Mouse (Mus musculus): ENCODE data around the gene Pnp2. TPM values are rescaled to one million over a fixed set of nuclear protein-coding genes. Genes with fewer than 3 reads are reported as not detected.

The Pnp2 gene
- polyA plus RNA-seq, 1 experiment = not detected

DNA sequence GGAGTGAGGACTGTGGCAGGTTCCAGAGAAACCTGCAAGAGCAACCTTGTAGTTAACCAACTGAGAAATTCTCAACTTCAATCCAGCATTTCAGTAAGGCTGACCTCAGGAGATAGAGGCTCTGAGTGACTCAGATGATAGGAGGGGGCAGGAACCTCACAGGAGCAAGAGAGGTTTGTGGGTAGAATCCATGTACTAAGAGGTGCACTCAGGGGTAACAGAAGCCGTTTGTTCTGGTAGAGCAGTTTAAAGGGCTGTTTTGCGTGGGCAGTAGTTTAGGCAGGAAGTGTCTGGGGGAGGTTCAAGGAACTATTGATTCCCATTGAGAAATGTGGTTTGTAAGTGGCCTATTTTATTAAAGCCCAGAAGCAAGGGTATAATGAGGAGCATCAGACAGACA is 25.4 kb downstream of the Pnp2 start:
- TF ChIP-seq GATA1 (IDR thresholded peaks at IDR 0.05; ENCODE audit: borderline replicate concordance, low read length) = no peak
- TF ChIP-seq FLI1 (IDR thresholded peaks at IDR 0.05; ENCODE audit: low read length) = no peak
- Histone ChIP-seq H3K4me1 (peaks cover 13% of the 10 kb centered on the region), H3K27me3 (replicated peaks) (no peaks in the 10 kb centered on the region), H3K36me3 (replicated peaks; ENCODE audit: low read length) (no peaks in the 10 kb centered on the region), H3K4me3 (replicated peaks) (no peak overlapping the region), H3K9me3 (peaks cover 13% of the 10 kb centered on the region)

DNA sequence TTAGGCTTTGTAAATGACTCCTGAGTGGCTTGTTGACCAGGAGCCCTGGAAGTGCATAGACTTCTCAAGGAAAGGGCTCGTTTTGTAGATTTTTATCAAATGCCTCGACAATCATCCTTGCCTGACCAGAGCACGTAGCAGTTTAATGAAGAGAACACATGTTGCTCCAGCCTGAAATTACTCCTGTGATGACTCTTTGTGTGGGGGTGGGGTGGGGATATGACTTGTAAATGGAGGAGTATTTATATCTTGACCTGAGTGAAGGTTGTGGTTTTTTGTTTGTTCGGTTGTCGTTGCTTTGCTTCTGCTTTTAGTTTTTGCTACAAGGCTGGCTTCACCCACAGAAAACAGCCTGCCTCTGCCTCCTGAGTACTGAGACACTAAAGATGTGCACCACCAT is 26.0 kb downstream of the Pnp2 start:
- peaks cover 13% of the 10 kb centered on the region for H3K4me1 ChIP-seq
- TF ChIP-seq FLI1 (IDR thresholded peaks at IDR 0.05; ENCODE audit: low read length) (no peak), GATA1 (IDR thresholded peaks at IDR 0.05; ENCODE audit: borderline replicate concordance, low read length) (no peak)
- H3K36me3 ChIP-seq (replicated peaks; ENCODE audit: low read length) = no peaks in the 10 kb centered on the region
- H3K4me3 ChIP-seq (replicated peaks) = no peak overlapping the region
- H3K27me3 ChIP-seq (replicated peaks) = no peaks in the 10 kb centered on the region
- H3K9me3 ChIP-seq = peaks cover 13% of the 10 kb centered on the region

DNA sequence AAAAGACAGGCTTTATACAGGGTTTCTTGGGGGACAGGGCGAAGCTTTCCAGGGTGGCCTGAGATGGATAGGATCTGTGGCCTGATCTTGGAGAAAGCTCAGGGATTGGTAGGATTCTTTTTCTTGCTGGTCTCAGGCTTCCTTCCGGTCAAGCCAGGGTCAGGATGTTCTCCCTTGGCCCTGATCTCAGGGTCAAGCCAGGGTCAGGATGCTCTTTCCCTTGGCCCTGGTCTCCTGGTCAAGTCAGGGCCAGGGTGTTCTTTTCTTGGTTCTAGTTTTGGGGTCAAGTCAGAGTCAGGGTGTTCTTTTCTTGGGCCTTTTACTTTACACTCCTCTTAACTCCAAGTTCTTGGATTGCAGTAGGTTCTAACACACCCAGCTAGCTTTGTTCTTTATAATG is 31.9 kb downstream of the Pnp2 start:
- Histone ChIP-seq H3K4me1 (peaks cover 4% of the 10 kb centered on the region; the same call in 1 of the 2 replicates), H3K27me3 (replicated peaks) (peaks cover 2% of the 10 kb centered on the region), H3K4me3 (replicated peaks) (no peak overlapping the region), H3K36me3 (replicated peaks; ENCODE audit: low read length) (no peaks in the 10 kb centered on the region), H3K9me3 (peaks cover 17% of the 10 kb centered on the region)
- TF ChIP-seq FLI1 (IDR thresholded peaks at IDR 0.05; ENCODE audit: low read length) (no peak), GATA1 (IDR thresholded peaks at IDR 0.05; ENCODE audit: borderline replicate concordance, low read length) (no peak)

DNA sequence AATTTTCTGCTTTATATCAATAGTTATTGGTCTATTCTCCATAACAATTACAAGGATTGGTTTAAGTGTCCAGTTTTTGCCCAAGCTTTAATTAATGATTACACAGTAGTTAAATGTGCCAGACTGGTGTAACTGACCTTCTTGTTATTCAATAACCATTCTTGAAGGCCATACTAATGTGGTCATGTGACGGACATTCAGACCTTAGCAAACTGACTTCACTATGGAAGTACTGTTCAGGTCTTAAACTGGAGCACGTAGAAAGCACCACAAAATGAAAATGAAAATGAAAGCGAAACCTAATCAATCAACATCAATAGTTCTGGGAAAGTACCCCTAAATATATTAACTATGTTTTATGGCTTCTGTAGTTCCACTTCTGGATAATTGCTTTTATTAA is 35.2 kb downstream of the Pnp2 start:
- TF ChIP-seq GATA1 (IDR thresholded peaks at IDR 0.05; ENCODE audit: borderline replicate concordance, low read length) (no peak), FLI1 (IDR thresholded peaks at IDR 0.05; ENCODE audit: low read length) (no peak)

DNA sequence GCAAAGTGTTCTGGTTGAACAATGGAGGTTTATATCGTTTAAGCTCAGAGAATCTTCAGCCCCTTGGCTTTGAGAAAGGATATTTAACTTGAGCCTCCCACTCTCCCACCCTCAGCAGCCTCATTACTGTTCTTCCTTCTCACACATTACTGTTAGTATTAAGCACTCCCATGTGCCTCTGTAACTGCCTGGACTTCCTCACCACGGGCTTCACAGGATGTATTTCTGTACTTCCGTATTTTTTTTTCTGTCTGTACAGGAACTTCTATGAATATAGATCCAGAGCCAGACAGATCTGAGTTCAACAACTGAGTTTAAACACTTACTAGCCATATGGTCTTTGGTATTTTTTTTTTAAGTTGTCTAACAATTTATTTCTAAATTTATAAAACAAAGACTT is 41.3 kb downstream of the Pnp2 start:
- no peaks in the 10 kb centered on the region for H3K9me3 ChIP-seq
- H3K27me3 ChIP-seq (replicated peaks) = no peaks in the 10 kb centered on the region
- no peak overlapping the region for H3K4me3 ChIP-seq (replicated peaks)
- H3K36me3 ChIP-seq (replicated peaks; ENCODE audit: low read length) = no peaks in the 10 kb centered on the region
- peaks cover 37% of the 10 kb centered on the region for H3K4me1 ChIP-seq
- TF ChIP-seq GATA1 (IDR thresholded peaks at IDR 0.05; ENCODE audit: borderline replicate concordance, low read length) = no peak
- no peak for TF ChIP-seq FLI1 (IDR thresholded peaks at IDR 0.05; ENCODE audit: low read length)

More for the DNA sequence above, 35.2 kb downstream of the Pnp2 start:
- H3K4me1 ChIP-seq = peaks cover 18% of the 10 kb centered on the region
- H3K9me3 ChIP-seq = peaks cover 8% of the 10 kb centered on the region
- H3K27me3 ChIP-seq (replicated peaks) = peaks cover 2% of the 10 kb centered on the region
- H3K4me3 ChIP-seq (replicated peaks) = peak overlapping the region; percentile 71
- no peaks in the 10 kb centered on the region for H3K36me3 ChIP-seq (replicated peaks; ENCODE audit: low read length)

DNA sequence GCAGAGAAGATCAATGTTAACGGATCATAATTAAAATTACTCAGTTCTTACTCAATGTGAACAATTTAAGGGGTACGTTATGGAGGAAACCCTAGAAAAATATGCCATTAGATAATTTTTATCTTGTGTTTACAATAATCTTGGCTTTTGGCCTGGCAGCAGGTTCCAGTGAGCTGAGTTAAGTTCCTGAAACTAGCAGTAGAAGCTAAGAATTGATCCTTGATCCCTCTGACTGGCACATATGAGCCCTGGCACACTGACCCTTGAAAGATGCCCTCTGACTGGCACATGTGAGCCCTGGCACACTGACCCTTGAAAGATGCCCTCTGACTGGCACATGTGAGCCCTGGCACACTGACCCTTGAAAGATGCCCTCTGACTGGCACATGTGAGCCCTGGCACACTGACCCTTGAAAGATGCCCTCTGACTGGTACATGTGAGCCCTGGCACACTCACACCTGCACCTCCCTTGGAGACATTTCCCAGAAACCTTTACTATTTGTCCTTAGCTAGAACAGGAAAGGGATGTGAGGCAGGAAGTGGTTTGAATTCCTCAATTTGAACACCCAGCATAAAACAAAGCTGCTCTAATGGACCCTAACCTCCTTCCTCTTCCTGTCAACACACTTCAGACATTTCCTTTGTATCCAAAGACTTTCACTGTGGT is 42.3 kb downstream of the Pnp2 start:
- no peak overlapping the region for H3K4me3 ChIP-seq (replicated peaks)
- H3K9me3 ChIP-seq = no peaks in the 10 kb centered on the region
- TF ChIP-seq FLI1 (IDR thresholded peaks at IDR 0.05; ENCODE audit: low read length) (no peak), GATA1 (IDR thresholded peaks at IDR 0.05; ENCODE audit: borderline replicate concordance, low read length) (no peak)
- H3K4me1 ChIP-seq = peaks cover 37% of the 10 kb centered on the region
- H3K36me3 ChIP-seq (replicated peaks; ENCODE audit: low read length) = no peaks in the 10 kb centered on the region
- no peaks in the 10 kb centered on the region for H3K27me3 ChIP-seq (replicated peaks)

DNA sequence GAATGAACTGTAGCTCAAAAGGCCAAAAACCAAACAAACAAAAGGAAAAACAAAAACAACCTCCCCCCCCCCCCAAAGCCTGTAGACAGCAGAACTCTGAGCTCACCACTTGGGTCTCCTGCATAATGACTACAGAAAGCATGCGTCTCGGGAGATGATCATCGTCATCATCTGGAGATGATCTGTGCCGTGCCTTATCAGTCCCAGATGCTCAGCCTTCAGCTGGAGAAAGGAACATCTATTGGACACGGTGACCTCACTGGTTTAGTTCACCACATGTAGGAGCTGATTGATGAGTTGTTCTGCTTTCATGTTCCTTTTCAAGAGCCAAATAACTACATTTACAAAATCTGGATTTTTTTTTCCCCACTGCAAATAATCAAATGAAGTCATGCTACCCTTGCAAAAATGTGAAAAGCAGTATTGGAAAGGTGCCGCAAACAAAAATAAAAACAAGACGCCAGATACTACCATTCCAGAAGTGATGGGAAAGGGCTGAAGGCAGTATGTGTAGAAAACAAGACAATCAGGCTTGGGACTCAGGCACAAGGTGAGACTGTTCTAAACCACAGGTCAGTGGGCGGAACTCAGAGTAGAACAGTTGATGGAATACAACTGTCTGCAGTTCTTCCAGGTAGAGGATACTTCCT is 51.5 kb downstream of the Pnp2 start, which contains the start of gene Rnase10:
TSS of gene Rnase10 (plus strand) at position 600 of the 650 bp plus-strand sequence.
- Histone ChIP-seq H3K4me3 (replicated peaks) (no peak within 1 kb of the TSS), H3K4me1 (0 out of 2 replicates have a peak, but pooled peaks cover 3% of the 10 kb centered on the region), H3K36me3 (replicated peaks; ENCODE audit: low read length) (no peaks in the 10 kb centered on the region), H3K27me3 (replicated peaks) (no peaks in the 10 kb centered on the region), H3K9me3 (peaks cover 10% of the 10 kb centered on the region)
- TF ChIP-seq GATA1 (IDR thresholded peaks at IDR 0.05; ENCODE audit: borderline replicate concordance, low read length) (no peak), FLI1 (IDR thresholded peaks at IDR 0.05; ENCODE audit: low read length) (no peak)

DNA sequence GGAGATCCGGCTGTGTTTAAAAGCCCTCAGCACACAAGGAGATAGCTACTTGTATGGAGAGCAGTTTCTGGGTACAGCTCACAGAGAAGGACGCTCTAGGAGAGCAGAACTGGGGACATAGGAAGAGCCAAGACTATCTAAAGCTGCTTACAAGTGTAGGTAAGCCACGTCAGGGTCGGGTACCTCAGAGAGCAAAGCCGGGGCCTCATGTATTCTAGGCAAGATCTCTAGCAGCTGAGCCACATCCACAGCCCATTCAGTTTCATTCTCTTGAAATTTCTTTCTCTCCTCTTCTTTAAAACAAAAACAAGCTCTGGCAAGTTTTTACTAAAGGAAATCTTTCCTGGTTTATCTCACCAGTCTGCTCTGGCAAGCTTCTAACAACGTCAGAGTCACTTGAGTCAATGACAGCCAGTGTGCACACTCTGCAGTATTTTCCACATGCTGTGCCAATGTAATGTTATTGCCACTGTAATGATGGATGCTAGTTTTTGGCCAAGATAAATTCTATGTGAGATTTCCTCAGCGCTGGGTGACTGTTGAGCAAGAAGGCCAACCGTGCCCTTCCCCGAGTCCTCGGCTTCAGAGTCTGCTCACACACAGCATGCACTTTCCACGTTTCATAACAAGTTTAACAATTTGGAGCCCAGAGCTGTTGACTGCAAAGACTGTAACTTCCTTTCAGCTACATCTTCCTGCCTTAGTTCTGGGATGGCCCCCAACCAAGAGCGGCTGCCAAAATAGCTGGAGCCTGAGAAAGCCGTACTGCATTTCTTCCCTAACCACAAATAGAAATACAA is 52.3 kb downstream of the Pnp2 start:
- Histone ChIP-seq H3K4me1 (0 out of 2 replicates have a peak, but pooled peaks cover 3% of the 10 kb centered on the region), H3K36me3 (replicated peaks; ENCODE audit: low read length) (no peaks in the 10 kb centered on the region), H3K4me3 (replicated peaks) (no peak overlapping the region), H3K27me3 (replicated peaks) (no peaks in the 10 kb centered on the region), H3K9me3 (peaks cover 12% of the 10 kb centered on the region)
- TF ChIP-seq FLI1 (IDR thresholded peaks at IDR 0.05; ENCODE audit: low read length) (no peak), GATA1 (IDR thresholded peaks at IDR 0.05; ENCODE audit: borderline replicate concordance, low read length) (no peak)

DNA sequence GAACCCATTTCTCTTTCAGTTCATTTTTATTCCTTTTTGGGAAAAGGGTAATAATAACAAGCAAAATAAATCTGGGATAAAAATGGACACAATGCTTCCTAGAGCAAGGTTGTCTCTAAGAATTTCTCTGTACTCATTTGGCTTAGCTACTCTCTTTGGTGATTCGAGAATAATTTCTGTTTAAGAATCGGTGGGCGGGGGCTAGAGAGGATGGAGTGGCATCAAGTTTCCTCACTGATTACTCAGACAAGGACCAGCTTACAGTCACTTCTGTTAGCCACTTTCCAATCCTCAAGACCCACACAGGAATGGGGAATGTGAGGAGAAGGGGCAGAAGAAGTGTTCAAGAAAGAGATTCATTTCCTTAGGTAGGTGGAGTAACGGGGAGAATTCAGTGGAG is 53.0 kb downstream of the Pnp2 start:
- no peaks in the 10 kb centered on the region for H3K36me3 ChIP-seq (replicated peaks; ENCODE audit: low read length)
- no peaks in the 10 kb centered on the region for H3K27me3 ChIP-seq (replicated peaks)
- TF ChIP-seq FLI1 (IDR thresholded peaks at IDR 0.05; ENCODE audit: low read length) (no peak), GATA1 (IDR thresholded peaks at IDR 0.05; ENCODE audit: borderline replicate concordance, low read length) (no peak)
- no peak overlapping the region for H3K4me3 ChIP-seq (replicated peaks)
- H3K4me1 ChIP-seq = 0 out of 2 replicates have a peak, but pooled peaks cover 3% of the 10 kb centered on the region
- peaks cover 12% of the 10 kb centered on the region for H3K9me3 ChIP-seq
